Comparison of ENCODE assay signal across 8 mouse cellular contexts in genomic region chrY:90718583-90719402, GRCm38 (mm10). TPM values are rescaled to one million over a fixed set of nuclear protein-coding genes. Genes with fewer than 3 reads are reported as not detected.
DNase-seq lines count a peak whose midpoint lies in the region; ATAC-seq and TF ChIP-seq lines count a peak whose summit lies in the region.
"Not testable (repeated sequence)": the region's sequence is repeated elsewhere in the genome, so short reads cannot be mapped to it uniquely, and the experiment has no call there.

No protein-coding gene starts in this region.

- peak; percentile 50 for DNase-seq in T-cell, adult 2 months (ENCODE audit: low spot score)
- DNase-seq in embryo, embryonic 10 days (ENCODE audit: low spot score): peak; percentile 3
- peak; percentile 27 for DNase-seq in gastrocnemius, postnatal 14 days
- not testable (repeated sequence) for DNase-seq in hindbrain, postnatal 0 days (ENCODE audit: low spot score)
- peak; percentile 72 for DNase-seq in left cerebral cortex, adult 11 months (ENCODE audit: low spot score)
- DNase-seq in lung, postnatal 0 days (ENCODE audit: low spot score): peak; percentile 6
- peak; percentile 30 for DNase-seq in retina, embryonic 14.5 days (ENCODE audit: low spot score)
- DNase-seq in thymus, postnatal 4 days: peak; percentile 64

- not testable (repeated sequence) for H3K27ac ChIP-seq in hindbrain, postnatal 0 days; lung, postnatal 0 days (ENCODE audit: low read length)

- not testable (repeated sequence) for TF ChIP-seq CTCF in hindbrain, postnatal 0 days (IDR thresholded peaks at IDR 0.05; ENCODE audit: low read depth); lung, postnatal 0 days (IDR thresholded peaks at IDR 0.05)

- ATAC-seq in hindbrain, postnatal 0 days: peak; percentile 81
- peak; percentile 69 for ATAC-seq in lung, postnatal 0 days

- intact Hi-C loops in gastrocnemius, postnatal 14 days (cut with DNase I; ENCODE audit: low total_unique reads): not testable (repeated sequence)

- 58% methylated on average over 14 of the region's 22 CpGs for WGBS in hindbrain, postnatal 0 days
- WGBS in lung, postnatal 0 days: 74% methylated on average over 14 of the region's 22 CpGs

- not testable (repeated sequence) for H3K4me2 ChIP-seq in hindbrain, postnatal 0 days (ENCODE audit: low read depth, low read length); lung, postnatal 0 days (replicated peaks; ENCODE audit: low read depth, low read length)

- H3K9me3 ChIP-seq in hindbrain, postnatal 0 days (ENCODE audit: low read length); lung, postnatal 0 days (ENCODE audit: low read length): not testable (repeated sequence)

- not testable (repeated sequence) for H3K4me1 ChIP-seq in hindbrain, postnatal 0 days (ENCODE audit: insufficient read depth, low read length); lung, postnatal 0 days (ENCODE audit: insufficient read depth, low read depth, low read length)

- H3K36me3 ChIP-seq in hindbrain, postnatal 0 days (ENCODE audit: insufficient read depth, low read length); lung, postnatal 0 days (ENCODE audit: insufficient read depth, low read length): not testable (repeated sequence)

- H3K27me3 ChIP-seq in hindbrain, postnatal 0 days (ENCODE audit: insufficient read depth, low read length); lung, postnatal 0 days (replicated peaks; ENCODE audit: insufficient read depth, low read length): not testable (repeated sequence)

- not testable (repeated sequence) for H3K4me3 ChIP-seq in hindbrain, postnatal 0 days (ENCODE audit: low read length); lung, postnatal 0 days (ENCODE audit: low read depth, low read length)

- H3K9ac ChIP-seq in hindbrain, postnatal 0 days (replicated peaks; ENCODE audit: low read length); lung, postnatal 0 days (replicated peaks; ENCODE audit: low read depth): not testable (repeated sequence)

- TF ChIP-seq EP300 in lung, postnatal 0 days (IDR thresholded peaks at IDR 0.05): not testable (repeated sequence)

RNA-seq across cellular contexts. Expression of gene Gm21860, which starts 35.8 kb away (rescaled TPM):
- not detected for total RNA-seq in gastrocnemius, postnatal 14 days (2021)
- not detected in 2 replicates for total RNA-seq in hindbrain, postnatal 0 days (2014; rRNA removed)
- not detected in 2 replicates for polyA plus RNA-seq in hindbrain, postnatal 0 days (2015; fragmentation: Nextera tagmentation; extraction: Ambion mirVana)
- not detected in 2 replicates for polyA plus RNA-seq in lung, postnatal 0 days (2015; fragmentation: Nextera tagmentation; extraction: Ambion mirVana)
